Mouse (Mus musculus) monocyte, adult 2 months (primary cell): ENCODE measurements around the gene Camta1.
A peak's percentile ranks its signal among the peaks of the same experiment; 100 is the strongest.
"Not testable (repeated sequence)": the region's sequence is repeated elsewhere in the genome, so short reads cannot be mapped to it uniquely, and the experiment has no call there.

Experiments used
- DNase-seq, 2 experiments: peaks; one replicate each; pipeline ENCODE4 v3.0.0; 2022; ENCODE audit warnings: low spot score in 2 of 2, low read depth in 1 of 2

Gene Camta1

GRCm38 (mm10) chr4:151024152-151024551 is 837.5 kb downstream of the Camta1 start:
- no peak for DNase-seq

- not testable (repeated sequence) for DNase-seq
Observed at GRCm38 (mm10) chr4:151017356-151017755, 844.3 kb downstream of the Camta1 start.

- no peak for DNase-seq
Observed at GRCm38 (mm10) chr4:151015946-151016345, 845.7 kb downstream of the Camta1 start.

DNA sequence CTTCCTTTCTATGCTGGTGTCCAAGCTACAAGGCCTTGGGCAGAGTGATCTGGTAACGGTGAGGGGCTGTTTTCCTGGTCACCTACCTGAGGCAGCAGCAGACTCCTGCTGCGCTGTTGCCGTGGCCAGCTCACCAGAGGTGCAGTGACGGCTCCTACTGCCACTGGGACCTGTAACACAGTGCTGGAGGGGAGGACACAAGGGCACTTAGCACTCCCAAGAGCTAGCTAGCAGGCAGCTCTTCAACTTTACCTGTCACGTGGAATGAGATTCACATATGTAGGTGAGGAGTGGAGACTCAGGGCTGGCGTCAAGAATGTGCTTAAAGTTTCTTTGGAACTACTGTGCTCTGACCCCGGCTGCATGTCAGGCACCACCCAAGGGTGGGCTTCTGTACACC is 851.4 kb downstream of the Camta1 start:
- no peak for DNase-seq

DNA sequence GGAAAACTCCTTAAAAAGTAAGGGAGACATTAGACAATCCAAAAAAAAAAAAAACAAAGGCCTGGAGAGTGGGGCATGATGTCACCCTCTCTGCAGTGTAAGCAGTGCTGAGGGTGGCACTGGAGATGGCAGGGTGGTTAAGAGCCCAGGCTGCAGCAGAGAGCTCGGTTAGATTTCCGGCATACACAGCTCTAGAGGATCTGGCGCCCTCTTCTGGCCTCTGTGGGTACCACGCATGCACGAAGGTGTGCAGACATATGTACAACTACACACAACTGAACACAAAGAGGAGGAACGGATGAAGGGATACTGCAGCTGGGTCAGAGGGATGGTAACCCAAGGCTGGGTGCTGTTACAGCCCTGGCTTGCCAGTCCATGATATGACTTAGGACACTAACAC is 854.7 kb downstream of the Camta1 start:
- peak in 1 of 2 experiments; percentile 27 for DNase-seq

GRCm38 (mm10) chr4:151005656-151006318 is 855.9 kb downstream of the Camta1 start:
- no peak for DNase-seq

DNA sequence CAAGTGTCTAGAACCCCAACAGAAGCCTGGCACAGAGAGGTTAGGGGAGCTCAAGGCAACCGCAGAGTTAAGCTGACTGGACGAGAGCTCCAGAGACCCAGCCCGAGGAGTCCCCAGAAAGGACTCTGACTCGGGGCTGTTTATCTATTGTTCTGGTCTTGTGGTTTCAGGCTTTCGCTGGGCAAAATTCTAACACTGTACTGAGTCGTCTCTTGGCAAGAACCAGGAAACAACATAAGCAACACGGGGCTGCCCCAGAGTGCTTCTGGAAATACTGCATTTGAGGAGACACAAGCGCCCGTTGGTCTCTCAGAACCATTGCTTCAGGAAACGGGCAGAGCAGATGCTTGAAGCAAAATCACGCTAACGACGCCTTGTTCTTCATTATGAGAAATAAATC is 860.3 kb downstream of the Camta1 start:
- DNase-seq: no peak

- DNase-seq: no peak
Observed at GRCm38 (mm10) chr4:150998626-150999025, 863.0 kb downstream of the Camta1 start.

DNA sequence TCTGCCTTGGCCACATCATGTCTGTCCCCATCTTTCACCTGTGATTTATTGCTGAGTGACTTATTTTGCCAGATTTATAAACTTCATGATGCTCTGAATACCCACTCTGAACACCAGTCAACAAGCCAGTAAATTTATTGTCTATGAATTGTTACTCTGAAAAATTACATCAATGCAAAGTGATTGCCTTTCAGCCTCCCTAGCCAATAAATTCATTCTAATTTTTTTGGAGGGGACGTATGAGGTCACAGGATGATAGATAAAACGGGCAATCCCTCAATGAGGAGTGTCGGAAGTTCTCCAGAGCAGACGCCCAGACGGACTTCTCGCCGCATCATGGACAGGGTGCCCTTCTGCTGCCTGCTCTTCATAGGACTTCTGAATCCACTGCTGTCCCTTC is 864.9 kb downstream of the Camta1 start, which contains the start of gene Uts2:
Gene Uts2 (plus strand): TSS at position 301 of the 400 bp plus-strand sequence.
- DNase-seq: no peak

- DNase-seq: no peak
Observed at GRCm38 (mm10) chr4:150990148-150990547, 871.5 kb downstream of the Camta1 start.

- no peak for DNase-seq
Observed at GRCm38 (mm10) chr4:150980153-150980552, 881.5 kb downstream of the Camta1 start.

DNA sequence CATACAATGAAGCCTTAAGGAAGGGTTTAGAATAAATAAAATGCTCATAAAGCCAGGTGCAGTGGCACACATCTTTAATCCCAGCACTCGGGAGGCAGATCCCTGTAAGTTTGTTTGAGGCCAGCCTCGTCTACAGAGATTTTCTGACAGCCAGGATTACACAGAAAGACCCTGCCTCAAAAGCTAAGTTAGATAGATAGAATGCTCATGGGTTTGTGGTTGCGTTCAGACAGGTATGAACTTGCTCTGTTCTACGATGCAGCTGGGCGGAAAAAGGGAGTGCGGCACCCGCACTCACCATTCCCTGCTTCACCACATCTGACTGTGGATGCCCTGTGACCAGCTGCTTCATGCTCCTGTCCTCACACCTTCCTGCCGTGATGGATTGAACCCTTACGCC is 882.2 kb downstream of the Camta1 start:
- no peak for DNase-seq

DNA sequence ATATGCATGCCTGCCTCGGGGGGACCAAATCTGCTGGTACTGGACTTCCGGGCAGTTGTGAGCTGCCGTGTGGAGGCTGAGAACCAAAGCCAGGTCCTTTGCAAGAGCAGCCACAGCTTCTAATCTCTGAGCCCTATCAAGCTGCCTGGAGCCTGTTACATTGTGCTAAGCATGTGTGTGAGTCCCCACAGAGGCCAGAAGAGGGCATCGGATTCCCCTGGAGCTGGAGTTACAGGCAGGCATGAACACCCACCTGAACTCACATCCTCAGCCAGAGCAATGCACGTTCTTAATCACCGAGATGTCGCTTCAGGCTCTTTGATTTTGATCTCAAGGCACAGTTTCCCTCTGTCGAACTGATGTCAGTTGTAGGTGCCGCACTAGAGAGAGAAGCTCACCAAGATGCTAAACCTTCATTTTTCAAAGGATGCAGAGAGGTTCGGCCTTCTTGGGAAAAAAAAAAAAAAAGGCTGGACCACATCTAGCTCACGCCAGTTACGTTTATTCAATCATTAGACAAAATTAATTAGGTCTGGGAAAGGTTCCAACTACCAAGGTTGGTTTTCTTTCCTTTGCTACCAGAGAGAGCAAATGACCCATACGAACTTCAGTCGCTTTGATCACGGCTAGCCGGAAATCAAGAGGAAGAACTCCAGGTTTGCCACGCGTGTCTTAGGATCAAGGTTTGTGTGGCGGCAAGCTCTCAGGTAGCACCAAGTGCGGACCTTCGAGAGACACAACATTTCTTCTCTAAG is 883.3 kb downstream of the Camta1 start:
- DNase-seq: no peak

DNA sequence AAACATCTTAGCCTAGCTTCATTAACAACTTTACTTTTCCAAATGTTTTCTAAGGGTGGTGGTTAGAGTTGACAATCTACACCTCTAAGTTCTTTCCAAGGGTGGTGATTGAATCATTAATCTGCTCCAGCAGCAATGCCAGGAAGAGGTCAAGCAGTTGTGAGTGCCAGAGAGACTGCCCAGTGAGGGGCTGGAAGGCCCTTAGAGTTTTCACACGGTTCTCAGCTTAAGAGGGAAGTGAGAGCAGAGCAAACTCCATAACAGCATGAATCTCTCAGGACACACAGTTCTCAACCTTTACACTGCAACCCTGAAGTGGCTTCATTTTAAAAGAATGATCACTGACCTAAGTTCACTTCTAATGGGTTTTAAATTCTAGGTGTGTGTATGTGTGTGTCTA is 886.5 kb downstream of the Camta1 start:
- DNase-seq: no peak

- DNase-seq: no peak
Observed at GRCm38 (mm10) chr4:150973264-150973663, 888.4 kb downstream of the Camta1 start.

- no peak for DNase-seq
Observed at GRCm38 (mm10) chr4:150968956-150969355, 892.7 kb downstream of the Camta1 start.

DNA sequence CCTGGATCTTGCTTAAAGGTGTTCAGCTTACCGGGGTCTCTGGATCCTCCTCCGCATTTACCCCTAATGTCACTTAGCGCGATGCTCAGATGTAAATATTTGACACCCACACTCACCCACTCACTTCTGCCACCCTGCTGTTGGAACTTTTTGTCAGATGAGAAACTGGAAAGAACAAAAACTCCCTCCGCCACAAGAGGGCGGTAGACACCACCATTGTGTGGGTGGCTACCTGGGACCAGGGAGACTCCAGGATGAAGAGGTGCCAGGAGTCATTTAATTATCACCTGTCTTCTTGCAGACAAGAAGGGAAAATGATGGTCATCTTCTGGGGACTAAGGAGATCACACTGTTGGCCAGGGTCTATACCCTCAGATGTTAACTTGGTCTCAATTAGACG is 895.1 kb downstream of the Camta1 start:
- DNase-seq: peak in 1 of 2 experiments; percentile 17

- no peak for DNase-seq
Observed at GRCm38 (mm10) chr4:150965555-150965951, 896.1 kb downstream of the Camta1 start.

DNA sequence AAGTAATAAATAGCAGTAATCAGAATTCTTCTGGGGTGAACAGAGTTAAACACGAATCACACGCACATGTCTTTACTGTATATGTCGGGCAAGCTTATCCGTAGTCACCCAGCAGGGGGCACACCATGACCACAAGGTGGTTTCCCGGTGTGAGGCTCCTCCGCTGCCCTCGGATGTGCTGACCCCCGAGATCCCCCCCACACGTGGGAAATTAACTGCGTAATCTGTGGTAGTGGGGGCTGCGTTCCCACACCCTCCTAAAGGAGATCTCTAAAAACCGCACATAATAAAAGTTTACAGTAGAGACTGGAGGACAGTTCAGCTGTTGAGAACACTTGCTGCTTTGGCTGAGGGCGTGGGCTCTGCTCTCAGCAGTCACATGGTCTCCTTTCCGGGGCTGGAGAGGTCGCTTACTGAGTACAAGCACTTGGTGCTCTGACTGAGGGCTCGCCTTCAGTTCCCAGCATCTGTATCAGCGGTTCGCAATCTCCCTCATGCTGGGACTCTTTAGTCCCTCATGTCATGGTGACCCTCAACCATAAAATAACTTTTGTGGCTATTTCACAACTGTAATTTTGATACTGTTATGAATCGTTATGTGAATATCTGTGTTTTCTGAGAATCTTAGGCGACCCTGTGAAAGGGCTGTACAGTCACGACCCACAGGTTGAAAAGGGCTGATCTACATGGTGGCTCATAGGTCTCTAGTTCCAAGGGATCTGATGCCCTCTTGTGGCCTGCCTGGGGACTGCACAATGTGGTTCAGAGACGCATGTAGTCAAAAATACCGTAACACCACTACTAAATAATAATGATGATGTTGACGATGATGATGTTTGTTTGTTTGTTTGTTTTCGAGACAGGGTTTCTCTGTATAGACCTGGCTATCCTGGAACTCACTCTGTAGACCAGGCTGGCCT is 896.8 kb downstream of the Camta1 start:
- peak; percentile 42 to 71 for DNase-seq

DNA sequence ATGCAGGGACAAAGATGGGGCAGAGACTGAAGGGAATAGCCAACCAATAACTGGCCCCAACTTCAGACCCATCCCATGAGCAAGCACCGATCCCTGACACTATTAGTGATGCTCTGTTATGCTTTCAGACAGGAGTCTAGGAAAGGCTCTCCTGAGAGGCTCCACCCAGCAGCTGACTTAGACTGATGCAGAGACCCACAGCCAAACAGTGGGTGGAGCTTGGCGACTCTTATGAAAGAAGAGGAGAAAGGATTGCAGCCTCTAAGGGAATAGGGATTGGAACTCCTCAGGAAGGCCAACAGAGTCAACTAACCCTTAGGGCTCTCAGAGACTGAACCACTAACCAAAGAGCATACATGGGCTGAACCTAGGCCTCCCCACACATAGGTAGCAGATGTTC is 898.0 kb downstream of the Camta1 start:
- DNase-seq: no peak

DNA sequence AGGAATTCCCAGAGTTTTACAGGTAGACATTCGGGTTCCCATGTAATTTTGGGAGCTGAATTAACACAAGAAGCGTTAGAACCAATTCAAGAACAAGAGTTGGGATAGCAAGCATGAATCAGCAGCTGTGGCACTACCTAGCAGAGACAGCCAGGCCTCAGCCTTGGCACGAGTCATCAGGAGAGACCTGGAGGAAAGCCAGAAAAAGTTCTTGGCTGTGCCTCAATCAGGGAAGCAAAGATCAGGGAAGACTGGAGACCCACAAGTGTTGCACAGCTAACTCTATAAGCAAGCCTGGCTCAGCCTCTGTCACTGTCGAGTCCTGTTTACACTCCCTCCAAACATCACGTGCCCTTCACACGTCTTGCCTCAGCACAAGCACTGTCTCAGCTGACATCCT is 899.4 kb downstream of the Camta1 start:
- no peak for DNase-seq

GRCm38 (mm10) chr4:150958536-150958935 is 903.1 kb downstream of the Camta1 start:
- DNase-seq: no peak
